Mouse (Mus musculus): ENCODE results near the gene Ldlrap1. TPM values are rescaled to one million over a fixed set of nuclear protein-coding genes. Genes with fewer than 3 reads are reported as not detected.
A peak's percentile ranks its signal among the peaks of the same experiment; 100 is the strongest.

The Ldlrap1 gene
- 19.0 and 19.6 TPM in 2 replicates for polyA plus RNA-seq (2015; fragmentation: Nextera tagmentation; extraction: Ambion mirVana)

DNA sequence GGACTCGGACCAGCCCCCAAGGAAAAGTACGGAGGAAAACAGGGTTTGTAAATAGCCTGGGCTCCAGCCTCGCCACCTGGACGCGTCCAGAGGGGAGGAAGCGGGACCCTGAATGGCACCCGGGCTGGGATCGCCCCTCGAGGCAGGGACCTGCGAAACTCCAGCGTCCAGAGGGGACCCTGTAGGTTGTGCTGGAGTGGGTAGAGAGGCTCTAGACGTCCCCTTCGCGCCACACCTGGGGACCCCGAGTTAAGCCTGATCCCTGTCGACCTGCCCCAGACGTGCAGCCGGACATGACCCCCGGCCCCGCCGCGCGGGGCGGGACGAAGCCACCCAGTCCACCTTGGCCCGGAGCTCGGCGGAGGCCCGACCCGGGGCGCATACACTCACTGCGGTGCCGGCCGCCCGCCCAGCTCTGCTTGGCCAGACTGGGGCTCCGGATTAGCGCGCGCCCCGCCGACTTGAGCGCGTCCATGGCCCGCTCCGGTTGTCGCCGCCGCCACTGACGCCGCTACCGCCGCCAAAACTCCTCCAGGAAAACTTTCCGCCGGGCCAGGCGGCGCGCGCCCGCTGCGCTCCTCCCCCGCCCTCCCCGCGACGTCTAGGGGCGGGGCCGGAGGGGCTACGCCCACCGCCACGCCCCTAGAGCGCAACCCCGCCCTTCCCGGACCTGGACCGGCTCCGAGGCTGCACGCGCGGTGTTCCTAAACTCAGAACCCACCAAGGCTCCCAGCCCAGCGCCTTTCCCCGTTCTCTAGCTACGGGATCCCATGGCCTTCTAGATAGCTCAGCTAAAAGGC is at the start of gene Ldlrap1:
TSS of gene Ldlrap1 (minus strand) at position 599 of the 800 bp plus-strand sequence.
- under 1% methylated on average over 80 of the region's 80 CpGs for WGBS
- Histone ChIP-seq H3K4me3 (ENCODE audit: low read length) (peak within 1 kb of the TSS; percentile 73), H3K9ac (ENCODE audit: low read depth, low read length) (peak within 1 kb of the TSS; percentile 88), H3K27ac (ENCODE audit: low read length) (peak within 1 kb of the TSS; percentile 47; the same call in 1 of the 2 replicates), H3K36me3 (ENCODE audit: control insufficient read depth, insufficient read depth, low read length) (no peaks in the 10 kb centered on the region), H3K4me2 (ENCODE audit: low read depth, low read length) (peak within 1 kb of the TSS; percentile 95), H3K9me3 (ENCODE audit: control insufficient read depth, low read length) (no peaks in the 10 kb centered on the region), H3K4me1 (ENCODE audit: control insufficient read depth, insufficient read depth, low read length) (peaks cover 31% of the 10 kb centered on the region), H3K27me3 (replicated peaks; ENCODE audit: control insufficient read depth, insufficient read depth, low read length) (0 out of 2 replicates have a peak, but pooled peaks cover 2% of the 10 kb centered on the region)
- peak; percentile 81 for ATAC-seq

DNA sequence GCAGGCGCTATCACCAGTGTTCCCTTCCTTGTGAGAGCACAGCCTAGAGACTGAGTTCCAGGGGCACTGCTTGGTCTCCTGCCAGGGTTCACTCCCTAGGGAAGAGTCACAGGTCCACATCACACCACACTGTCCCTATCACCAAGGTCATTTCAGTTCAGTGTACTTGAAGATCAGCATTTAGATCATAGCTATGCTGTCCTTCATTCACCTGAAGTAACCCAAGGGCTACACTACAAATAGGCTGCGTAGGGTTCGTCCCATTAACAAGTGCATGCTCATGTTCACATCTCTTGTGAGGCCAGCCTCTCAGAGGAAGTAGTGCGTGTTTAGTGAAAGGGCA is 46.4 kb upstream of the Ldlrap1 start:
- peak; percentile 90 for ATAC-seq
- peaks cover 8% of the 10 kb centered on the region; the same call in 1 of the 2 replicates for H3K4me1 ChIP-seq (ENCODE audit: control insufficient read depth, insufficient read depth, low read length)
- no peaks in the 10 kb centered on the region for H3K9me3 ChIP-seq (ENCODE audit: control insufficient read depth, low read length)
- no peaks in the 10 kb centered on the region for H3K36me3 ChIP-seq (ENCODE audit: control insufficient read depth, insufficient read depth, low read length)
- no peak overlapping the region for H3K9ac ChIP-seq (ENCODE audit: low read depth, low read length)
- no peak overlapping the region for H3K4me3 ChIP-seq (ENCODE audit: low read length)
- 82% methylated on average over 4 of the region's 4 CpGs for WGBS
- no peaks in the 10 kb centered on the region for H3K27me3 ChIP-seq (replicated peaks; ENCODE audit: control insufficient read depth, insufficient read depth, low read length)
- H3K27ac ChIP-seq (ENCODE audit: low read length): peak overlapping the region; percentile 80
- no peak overlapping the region for H3K4me2 ChIP-seq (ENCODE audit: low read depth, low read length)

DNA sequence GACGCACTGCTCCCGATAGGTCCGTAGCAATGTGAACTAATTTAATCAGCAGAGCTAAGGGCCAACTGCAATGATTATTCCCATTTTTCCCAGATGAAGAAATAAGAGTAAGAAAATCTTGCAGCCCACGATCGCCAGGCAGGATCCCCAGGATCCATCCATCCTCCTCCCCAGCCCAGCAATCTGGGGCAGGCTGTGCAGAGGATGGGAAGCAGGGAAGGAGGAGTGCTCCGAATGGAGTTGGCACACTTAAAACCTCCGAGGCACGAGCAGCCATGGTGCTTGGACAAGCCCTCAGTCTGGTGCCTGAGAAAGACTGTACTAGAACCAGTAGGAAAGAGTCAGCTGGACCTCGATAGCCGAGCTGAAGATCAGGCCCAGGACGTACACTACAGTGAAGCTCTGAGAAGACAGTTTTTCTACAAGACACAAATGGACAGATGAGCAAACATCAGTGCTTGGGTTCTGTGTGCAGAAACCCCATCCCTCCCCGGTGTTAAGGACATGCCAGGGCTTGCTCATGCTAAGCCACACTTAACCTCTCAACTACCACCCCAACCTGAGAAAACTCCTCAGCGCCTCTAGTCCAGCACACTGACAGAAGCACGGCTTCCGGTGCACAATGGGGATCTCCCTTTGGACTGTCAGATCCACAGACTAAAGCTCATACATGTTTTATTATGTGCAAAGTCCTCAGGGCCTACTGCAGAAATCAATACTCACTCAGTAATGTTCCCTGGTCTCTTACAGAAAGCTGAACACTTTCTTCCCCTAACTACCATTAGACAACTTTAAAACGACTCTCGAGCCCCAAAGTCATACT is 45.8 kb upstream of the Ldlrap1 start:
- ATAC-seq: peak; percentile 93
- peak overlapping the region; percentile 80 for H3K27ac ChIP-seq (ENCODE audit: low read length)
- peaks cover 2% of the 10 kb centered on the region; the same call in 1 of the 2 replicates for H3K36me3 ChIP-seq (ENCODE audit: control insufficient read depth, insufficient read depth, low read length)
- WGBS: 85% methylated on average over 17 of the region's 17 CpGs
- no peak overlapping the region for H3K4me2 ChIP-seq (ENCODE audit: low read depth, low read length)
- H3K27me3 ChIP-seq (replicated peaks; ENCODE audit: control insufficient read depth, insufficient read depth, low read length): no peaks in the 10 kb centered on the region
- H3K9me3 ChIP-seq (ENCODE audit: control insufficient read depth, low read length): no peaks in the 10 kb centered on the region
- peaks cover 8% of the 10 kb centered on the region; the same call in 1 of the 2 replicates for H3K4me1 ChIP-seq (ENCODE audit: control insufficient read depth, insufficient read depth, low read length)
- no peak overlapping the region for H3K4me3 ChIP-seq (ENCODE audit: low read length)
- no peak overlapping the region for H3K9ac ChIP-seq (ENCODE audit: low read depth, low read length)

DNA sequence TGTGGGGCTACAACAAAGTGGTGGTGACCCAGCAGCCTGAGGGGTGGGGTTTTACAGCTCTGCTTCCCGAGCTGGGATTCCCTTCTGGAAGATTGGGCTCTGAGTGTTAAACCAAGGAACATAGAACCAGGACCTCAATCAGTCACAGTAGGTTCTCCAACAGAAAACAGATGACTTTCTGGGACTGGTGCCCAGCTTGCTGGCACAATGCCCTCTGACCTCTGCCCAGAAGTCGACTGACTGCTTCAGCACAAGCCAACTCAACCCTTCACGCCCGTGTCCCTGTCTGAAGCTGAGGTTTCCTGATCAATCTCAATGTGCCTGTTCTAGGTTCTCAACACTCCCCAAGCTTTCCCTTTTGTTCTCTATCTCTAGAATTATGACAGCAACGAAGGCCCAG is 36.9 kb upstream of the Ldlrap1 start:
- no peaks in the 10 kb centered on the region for H3K27me3 ChIP-seq (replicated peaks; ENCODE audit: control insufficient read depth, insufficient read depth, low read length)
- H3K4me3 ChIP-seq (ENCODE audit: low read length): no peak overlapping the region
- peaks cover 9% of the 10 kb centered on the region; the same call in 1 of the 2 replicates for H3K36me3 ChIP-seq (ENCODE audit: control insufficient read depth, insufficient read depth, low read length)
- WGBS: 63% methylated on average over 5 of the region's 5 CpGs
- no peak overlapping the region for H3K4me2 ChIP-seq (ENCODE audit: low read depth, low read length)
- H3K9me3 ChIP-seq (ENCODE audit: control insufficient read depth, low read length): no peaks in the 10 kb centered on the region
- H3K27ac ChIP-seq (ENCODE audit: low read length): no peak overlapping the region
- H3K4me1 ChIP-seq (ENCODE audit: control insufficient read depth, insufficient read depth, low read length): no peaks in the 10 kb centered on the region
- no peak overlapping the region for H3K9ac ChIP-seq (ENCODE audit: low read depth, low read length)
- ATAC-seq: no peak

DNA sequence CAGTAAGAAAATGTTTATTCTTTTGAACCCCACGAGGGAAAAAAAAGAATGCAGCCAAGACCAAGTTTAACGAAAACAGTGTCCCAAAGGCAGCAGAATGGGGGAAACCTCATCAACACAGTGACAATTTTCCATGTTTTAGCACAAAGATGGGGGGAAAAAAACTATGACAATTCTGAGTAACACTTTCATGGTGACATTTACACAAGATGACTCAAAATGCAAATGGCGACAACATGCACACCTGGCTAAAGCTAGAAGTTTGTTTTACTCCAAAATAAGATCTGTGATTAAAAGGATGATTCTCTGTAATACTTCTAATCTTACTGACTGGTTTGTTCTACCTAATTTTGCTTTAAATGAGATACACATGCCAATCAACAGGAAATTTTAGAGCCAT is 34.9 kb upstream of the Ldlrap1 start:
- no peak for ATAC-seq
- H3K4me1 ChIP-seq (ENCODE audit: control insufficient read depth, insufficient read depth, low read length): no peaks in the 10 kb centered on the region
- H3K4me2 ChIP-seq (ENCODE audit: low read depth, low read length): no peak overlapping the region
- no peak overlapping the region for H3K27ac ChIP-seq (ENCODE audit: low read length)
- H3K36me3 ChIP-seq (ENCODE audit: control insufficient read depth, insufficient read depth, low read length): 0 out of 2 replicates have a peak, but pooled peaks cover 7% of the 10 kb centered on the region
- no peak overlapping the region for H3K9ac ChIP-seq (ENCODE audit: low read depth, low read length)
- 77% methylated on average over 3 of the region's 3 CpGs for WGBS
- H3K4me3 ChIP-seq (ENCODE audit: low read length): no peak overlapping the region
- H3K9me3 ChIP-seq (ENCODE audit: control insufficient read depth, low read length): no peaks in the 10 kb centered on the region
- H3K27me3 ChIP-seq (replicated peaks; ENCODE audit: control insufficient read depth, insufficient read depth, low read length): no peaks in the 10 kb centered on the region

DNA sequence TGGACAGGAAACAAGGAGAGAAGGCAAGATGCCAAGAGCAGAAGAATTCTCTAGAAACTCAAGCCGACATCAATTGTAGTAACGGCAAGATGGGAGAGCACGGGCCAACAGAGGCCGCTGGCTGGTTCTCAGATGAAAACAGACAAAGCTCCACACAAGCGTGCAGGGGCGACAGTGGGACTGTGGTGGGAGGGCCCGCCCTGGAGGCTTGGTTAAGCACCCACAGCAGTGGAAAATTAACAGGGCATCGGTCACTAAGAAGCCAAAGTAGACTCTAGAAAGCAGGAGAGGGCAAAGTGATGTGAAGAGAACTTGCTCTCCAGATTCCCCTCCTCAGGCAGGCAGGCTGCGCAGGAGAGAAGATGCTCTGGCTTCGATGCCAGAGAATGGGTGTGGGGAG is 34.3 kb upstream of the Ldlrap1 start:
- Histone ChIP-seq H3K36me3 (ENCODE audit: control insufficient read depth, insufficient read depth, low read length) (0 out of 2 replicates have a peak, but pooled peaks cover 7% of the 10 kb centered on the region), H3K9ac (ENCODE audit: low read depth, low read length) (no peak overlapping the region), H3K4me2 (ENCODE audit: low read depth, low read length) (no peak overlapping the region), H3K4me1 (ENCODE audit: control insufficient read depth, insufficient read depth, low read length) (no peaks in the 10 kb centered on the region), H3K4me3 (ENCODE audit: low read length) (no peak overlapping the region), H3K27me3 (replicated peaks; ENCODE audit: control insufficient read depth, insufficient read depth, low read length) (no peaks in the 10 kb centered on the region), H3K9me3 (ENCODE audit: control insufficient read depth, low read length) (no peaks in the 10 kb centered on the region), H3K27ac (ENCODE audit: low read length) (no peak overlapping the region)
- no peak for ATAC-seq
- WGBS: 90% methylated on average over 10 of the region's 10 CpGs

DNA sequence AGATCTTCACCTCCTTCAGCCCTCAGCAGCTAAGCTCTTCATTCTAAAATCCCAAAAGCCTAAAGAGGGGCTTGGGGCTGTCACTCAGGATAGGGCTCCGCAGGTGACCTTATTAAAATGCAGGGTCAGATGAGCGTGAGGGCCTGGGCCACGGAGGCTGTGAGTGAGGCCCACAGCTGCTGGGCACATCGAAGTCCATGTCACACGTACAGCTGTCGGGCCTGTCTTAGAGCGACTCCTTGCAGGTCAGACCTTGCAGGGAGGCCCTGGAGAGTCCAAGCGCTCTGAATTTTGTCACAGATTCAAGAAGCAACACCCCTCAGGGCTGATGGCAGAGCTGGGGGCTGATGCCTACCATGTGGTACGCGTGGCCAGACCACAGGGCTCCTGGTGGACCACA is 32.9 kb upstream of the Ldlrap1 start:
- no peak overlapping the region for H3K9ac ChIP-seq (ENCODE audit: low read depth, low read length)
- no peaks in the 10 kb centered on the region for H3K9me3 ChIP-seq (ENCODE audit: control insufficient read depth, low read length)
- no peak overlapping the region for H3K4me3 ChIP-seq (ENCODE audit: low read length)
- H3K27ac ChIP-seq (ENCODE audit: low read length): no peak overlapping the region
- no peak for ATAC-seq
- H3K4me2 ChIP-seq (ENCODE audit: low read depth, low read length): no peak overlapping the region
- H3K4me1 ChIP-seq (ENCODE audit: control insufficient read depth, insufficient read depth, low read length): no peaks in the 10 kb centered on the region
- H3K36me3 ChIP-seq (ENCODE audit: control insufficient read depth, insufficient read depth, low read length): no peaks in the 10 kb centered on the region
- no peaks in the 10 kb centered on the region for H3K27me3 ChIP-seq (replicated peaks; ENCODE audit: control insufficient read depth, insufficient read depth, low read length)
- WGBS: 80% methylated on average over 10 of the region's 10 CpGs

DNA sequence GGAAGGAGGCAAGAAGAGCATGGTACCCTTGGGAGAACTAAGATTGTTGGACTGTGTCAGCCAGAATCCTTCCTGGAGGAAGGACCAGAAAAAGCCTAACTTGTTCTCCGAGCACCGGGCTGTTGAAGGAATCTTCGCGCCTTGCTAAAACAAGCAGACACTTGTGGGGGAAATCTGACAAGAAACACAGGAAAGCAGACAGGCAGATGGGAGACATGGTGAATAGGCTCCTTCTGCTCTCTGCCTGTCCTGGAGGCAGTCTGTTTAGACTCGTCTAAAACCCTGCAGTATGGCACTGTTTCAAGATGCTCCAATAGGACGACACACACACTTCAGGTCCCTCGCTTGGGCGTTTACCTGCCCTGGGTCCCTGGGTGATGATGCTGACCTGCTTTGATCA is 32.3 kb upstream of the Ldlrap1 start:
- Histone ChIP-seq H3K27ac (ENCODE audit: low read length) (no peak overlapping the region), H3K27me3 (replicated peaks; ENCODE audit: control insufficient read depth, insufficient read depth, low read length) (no peaks in the 10 kb centered on the region), H3K4me1 (ENCODE audit: control insufficient read depth, insufficient read depth, low read length) (no peaks in the 10 kb centered on the region), H3K9ac (ENCODE audit: low read depth, low read length) (no peak overlapping the region), H3K36me3 (ENCODE audit: control insufficient read depth, insufficient read depth, low read length) (no peaks in the 10 kb centered on the region), H3K4me3 (ENCODE audit: low read length) (no peak overlapping the region), H3K4me2 (ENCODE audit: low read depth, low read length) (no peak overlapping the region), H3K9me3 (ENCODE audit: control insufficient read depth, low read length) (no peaks in the 10 kb centered on the region)
- no peak for ATAC-seq
- WGBS: 59% methylated on average over 8 of the region's 8 CpGs

DNA sequence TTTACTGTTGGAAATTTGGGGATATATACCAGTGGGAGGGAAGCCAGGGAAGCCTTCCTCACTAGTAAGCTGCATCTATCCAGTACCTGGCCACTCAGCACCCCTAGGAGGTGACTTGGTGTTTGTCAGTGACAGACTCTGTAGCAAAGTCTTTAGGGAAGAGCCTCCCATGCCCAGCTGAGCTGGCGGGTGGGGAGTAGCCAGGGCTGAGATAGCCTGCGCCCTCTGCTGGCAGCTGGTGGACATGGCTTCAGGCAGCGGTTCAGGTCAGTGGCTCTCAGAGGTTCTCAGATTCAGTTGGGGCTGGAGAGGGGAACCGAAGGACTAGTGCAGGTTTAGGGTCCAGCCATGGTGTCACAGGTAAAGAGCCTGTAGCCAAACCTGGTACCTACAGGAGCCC is 31.4 kb upstream of the Ldlrap1 start:
- Histone ChIP-seq H3K27ac (ENCODE audit: low read length) (no peak overlapping the region), H3K9ac (ENCODE audit: low read depth, low read length) (no peak overlapping the region), H3K36me3 (ENCODE audit: control insufficient read depth, insufficient read depth, low read length) (no peaks in the 10 kb centered on the region), H3K27me3 (replicated peaks; ENCODE audit: control insufficient read depth, insufficient read depth, low read length) (no peaks in the 10 kb centered on the region), H3K4me2 (ENCODE audit: low read depth, low read length) (no peak overlapping the region), H3K4me1 (ENCODE audit: control insufficient read depth, insufficient read depth, low read length) (no peaks in the 10 kb centered on the region), H3K9me3 (ENCODE audit: control insufficient read depth, low read length) (no peaks in the 10 kb centered on the region), H3K4me3 (ENCODE audit: low read length) (no peak overlapping the region)
- ATAC-seq: peak; percentile 61
- WGBS: 10% methylated on average over 4 of the region's 4 CpGs
